16 mouse cellular contexts compared by ENCODE assay signal in genomic region chr17:75094591-75094990, GRCm38 (mm10).
"Had no signal": no experiment of that assay in that cellular context is flagged by ENCODE, and none has a peak within 500 bp of the region (broad histone marks: within the 10 kb centered on the region; RNA-seq: fewer than 3 reads in every experiment).

No protein-coding gene starts in this region.

- ATAC-seq: liver, postnatal 0 days had no signal

- H3K27ac ChIP-seq: limb, embryonic 12.5 days; limb, embryonic 15.5 days; liver, embryonic 14.5 days; lung, embryonic 15.5 days had no signal

- DNase-seq: kidney, adult 9 months; kidney, postnatal 14 days; kidney, postnatal 4 days; left cerebral cortex, postnatal 4 days; liver, postnatal 0 days; lung, postnatal 14 days; lung, postnatal 4 days; midbrain, embryonic 14.5 days; thymus, adult 18-20 months; thymus, postnatal 36 days had no signal

- H3K27me3 ChIP-seq: limb, embryonic 12.5 days; limb, embryonic 15.5 days; lung, embryonic 15.5 days had no signal

- H3K4me2 ChIP-seq: limb, embryonic 12.5 days; limb, embryonic 15.5 days; liver, embryonic 11.5 days; lung, embryonic 15.5 days; midbrain, embryonic 11.5 days had no signal

- H3K9ac ChIP-seq: limb, embryonic 12.5 days; limb, embryonic 15.5 days; liver, embryonic 14.5 days; liver, postnatal 0 days; lung, embryonic 15.5 days had no signal

- H3K36me3 ChIP-seq: limb, embryonic 12.5 days; limb, embryonic 15.5 days; lung, embryonic 15.5 days had no signal

- H3K4me3 ChIP-seq: limb, embryonic 12.5 days; limb, embryonic 15.5 days; lung, embryonic 15.5 days had no signal

- H3K9me3 ChIP-seq: limb, embryonic 12.5 days; limb, embryonic 15.5 days; lung, embryonic 15.5 days had no signal
